Mouse (Mus musculus) stomach, embryonic 15.5 days (tissue): Measurements from ENCODE around the gene Oas1d. TPM values are rescaled to one million over a fixed set of nuclear protein-coding genes. Genes with fewer than 3 reads are reported as not detected.
A peak's percentile ranks its signal among the peaks of the same experiment; 100 is the strongest.
"Not testable (repeated sequence)": the region's sequence is repeated elsewhere in the genome, so short reads cannot be mapped to it uniquely, and the experiment has no call there.

Experiments used
- ATAC-seq: fragments of 200-750 bp; cut with Nextera tagmentation; 2 replicates; pipeline ENCODE4 v1.8.0; 2017; ENCODE audit warnings: low read depth, moderate number of reproducible peaks, moderate TSS enrichment; ENCODE audit not compliant: insufficient read depth, low FRiP score
- H3K27ac ChIP-seq: fragments of 300-500 bp; sonication (generic); 2 replicates; pipeline ENCODE4 v1.5.1; 2015; ENCODE audit warnings: mild to moderate bottlenecking, inconsistent platforms
- H3K27me3 ChIP-seq: fragments of 300-500 bp; sonication (generic); replicated peaks from 2 replicates; pipeline ENCODE4 v1.6.1; 2015; ENCODE audit warnings: inconsistent platforms
- H3K36me3 ChIP-seq: fragments of 300-500 bp; sonication (generic); 2 replicates; pipeline ENCODE4 v1.6.1; 2015; ENCODE audit warnings: inconsistent platforms
- H3K4me1 ChIP-seq: fragments of 300-500 bp; sonication (generic); 2 replicates; pipeline ENCODE4 v1.6.1; 2015; ENCODE audit warnings: inconsistent platforms
- H3K4me2 ChIP-seq: fragments of 300-500 bp; sonication (generic); 2 replicates; pipeline ENCODE4 v1.6.1; 2015; ENCODE audit warnings: mild to moderate bottlenecking, inconsistent platforms
- H3K4me3 ChIP-seq: fragments of 300-500 bp; sonication (generic); replicated peaks from 2 replicates; pipeline ENCODE4 v1.5.1; 2015; ENCODE audit warnings: inconsistent platforms
- H3K9ac ChIP-seq: fragments of 300-500 bp; sonication (generic); 2 replicates; pipeline ENCODE4 v1.6.1; 2015; ENCODE audit warnings: inconsistent platforms
- H3K9me3 ChIP-seq: fragments of 300-500 bp; sonication (generic); 2 replicates; pipeline ENCODE4 v1.6.1; 2016; ENCODE audit warnings: inconsistent platforms
- WGBS: fragments of 180-500 bp; shearing (Covaris S2); methylation state at CpG from one replicate; pipeline ENCODE4 v1.1.7; 2015; 5-methylcytosine and 5-hydroxymethylcytosine counted together
- polyA plus RNA-seq: library from polyadenylated mRNA; unstranded; fragments of >200 nt; fragmentation: Nextera tagmentation; extraction: Ambion mirVana; gene quantifications from 2 replicates; pipeline ENCODE4 v1.2.1, GENCODE M21; 2015

Gene Oas1d
- polyA plus RNA-seq, 1 experiment from 2014 or later = not detected

DNA sequence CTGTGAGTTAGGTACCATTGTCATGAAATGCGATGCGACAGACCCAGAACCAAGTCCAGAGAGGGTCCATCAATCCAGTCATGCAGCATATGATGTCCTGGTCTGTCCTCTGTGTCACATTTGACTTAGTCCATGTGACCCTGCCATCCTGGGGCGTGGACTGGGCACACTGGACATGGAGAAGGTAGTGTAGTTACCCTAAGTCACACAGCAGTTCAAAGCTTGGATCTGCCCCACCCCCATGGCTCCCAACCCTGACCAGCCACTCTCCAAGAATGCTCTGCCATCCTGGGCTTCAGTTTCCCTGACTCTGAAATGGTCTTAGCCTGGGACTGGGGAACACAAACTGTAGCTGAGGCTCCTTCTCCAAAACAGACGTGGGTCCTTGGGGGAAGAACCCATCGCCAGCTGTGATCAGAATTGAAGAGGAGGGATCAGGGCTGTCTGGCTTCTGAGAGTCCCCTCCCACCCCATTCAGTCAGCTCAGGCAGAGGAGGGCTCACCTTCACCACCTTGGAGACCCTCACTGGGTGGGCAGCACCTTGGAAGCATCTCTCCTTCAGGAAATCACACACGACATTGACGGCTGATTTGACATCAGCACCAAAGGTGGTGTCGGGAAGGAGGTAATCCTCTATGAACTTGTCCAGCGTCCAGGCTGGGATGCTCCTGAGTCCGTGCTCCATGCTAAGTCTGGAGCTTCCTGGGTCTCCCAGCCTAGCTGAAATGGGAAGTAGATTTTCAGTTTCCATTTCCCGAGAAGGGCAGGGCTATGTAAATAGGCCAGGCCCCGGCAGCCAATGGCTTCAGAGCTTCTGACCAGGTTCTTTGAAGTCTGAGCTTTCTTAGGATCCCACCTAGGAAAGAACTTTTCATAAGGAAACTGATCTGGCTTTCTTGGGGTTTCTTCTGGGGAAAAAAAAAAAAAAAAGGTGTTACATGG is 7.3 kb upstream of the Oas1d start, which contains the start of gene Oas1a:
TSS of gene Oas1a (minus strand) at position 731 of the 943 bp plus-strand sequence.
- H3K36me3 ChIP-seq, H3K4me1 ChIP-seq, H3K9me3 ChIP-seq, H3K4me3 ChIP-seq, H3K27ac ChIP-seq, H3K27me3 ChIP-seq, H3K9ac ChIP-seq: not testable (repeated sequence)
- WGBS = 36% methylated on average over 9 of the region's 12 CpGs
- peak; percentile 43; the same call in 1 of the 2 replicates for ATAC-seq
- 0 out of 2 replicates have a peak within 1 kb of the TSS, but pooled peaks have one; percentile 23 for H3K4me2 ChIP-seq

DNA sequence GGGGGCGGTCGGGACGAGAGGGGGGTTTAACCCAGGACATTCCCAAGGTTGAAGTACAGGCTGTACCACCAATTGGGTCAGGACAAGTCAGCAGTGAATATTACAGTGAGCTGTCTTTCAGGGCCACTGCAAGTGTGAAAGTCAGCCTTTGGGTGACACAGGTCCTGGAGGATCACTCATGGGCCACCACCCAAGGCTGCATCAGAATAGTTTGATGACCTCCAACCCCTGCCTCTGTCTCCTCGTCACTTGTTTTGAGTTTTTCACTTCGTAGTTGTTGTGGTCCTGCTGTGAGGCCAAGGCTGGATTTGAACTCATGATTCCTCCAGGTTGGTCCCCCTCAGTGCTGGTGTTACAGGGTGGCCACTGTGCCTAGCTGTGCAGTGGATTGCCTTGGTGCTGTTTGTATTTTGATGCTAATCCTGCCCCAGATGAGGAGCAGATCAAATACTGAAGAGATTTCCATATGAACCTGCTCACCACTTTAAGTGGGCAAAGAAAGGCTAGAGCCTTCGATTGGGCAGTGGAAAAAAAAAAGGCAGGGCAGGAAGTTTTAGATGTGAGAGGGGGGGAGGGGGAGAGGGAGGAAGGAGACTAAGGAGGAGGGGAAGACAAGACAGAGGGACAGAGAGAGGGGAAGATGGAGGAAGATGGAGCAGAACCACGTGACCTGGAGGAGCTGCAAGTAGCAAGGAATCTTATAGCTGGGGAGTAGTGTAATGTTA is 6.0 kb upstream of the Oas1d start:
- H3K4me1 ChIP-seq = no peaks in the 10 kb centered on the region
- H3K9ac ChIP-seq = no peak overlapping the region
- 46% methylated on average over 7 of the region's 7 CpGs for WGBS
- H3K4me2 ChIP-seq = no peak overlapping the region
- H3K36me3 ChIP-seq = no peaks in the 10 kb centered on the region
- H3K4me3 ChIP-seq = no peak overlapping the region
- H3K27me3 ChIP-seq = no peaks in the 10 kb centered on the region
- H3K27ac ChIP-seq = no peak overlapping the region
- ATAC-seq = no peak
- H3K9me3 ChIP-seq = no peaks in the 10 kb centered on the region

DNA sequence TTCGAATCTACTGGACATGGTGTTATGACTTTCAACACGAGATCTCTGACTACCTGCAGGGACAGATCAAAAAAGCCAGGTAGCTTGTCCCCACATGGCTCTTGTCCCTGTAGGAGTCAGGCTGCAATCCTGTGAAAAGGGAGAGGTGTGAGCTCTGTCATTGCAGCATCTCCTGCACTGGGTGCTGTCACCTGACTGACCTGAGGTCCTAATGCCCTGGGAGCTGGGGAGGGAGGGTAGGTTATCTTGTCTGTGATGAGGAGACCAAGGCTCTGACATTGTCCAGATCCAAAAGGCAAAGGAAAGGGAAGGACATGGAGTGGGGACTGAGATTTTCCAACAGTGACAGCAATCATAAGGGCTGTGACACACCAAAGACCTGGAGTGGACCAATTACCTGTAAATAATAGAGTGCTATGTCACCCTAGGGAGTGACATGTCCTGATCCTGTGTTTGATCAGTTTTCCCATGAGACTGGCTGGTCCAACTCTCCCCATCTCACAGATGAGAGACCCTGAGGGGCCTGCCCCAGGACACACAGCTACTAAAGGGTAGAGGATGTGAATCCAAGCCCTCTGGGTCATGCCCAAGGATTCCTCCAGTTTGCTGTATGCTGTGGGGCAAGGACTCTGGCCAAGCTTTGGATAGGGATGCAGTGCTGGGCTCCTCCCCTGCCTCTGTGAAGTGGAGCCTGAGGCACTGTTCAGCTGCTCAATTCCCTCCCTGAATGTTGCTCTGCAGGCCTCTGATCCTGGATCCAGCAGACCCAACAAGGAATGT is 5.0 kb downstream of the Oas1d start:
- H3K4me2 ChIP-seq, H3K9ac ChIP-seq, H3K27ac ChIP-seq, H3K4me3 ChIP-seq, H3K4me1 ChIP-seq, H3K36me3 ChIP-seq, ATAC-seq, H3K27me3 ChIP-seq, H3K9me3 ChIP-seq: not testable (repeated sequence)
- WGBS = 62% methylated on average over 2 of the region's 2 CpGs

DNA sequence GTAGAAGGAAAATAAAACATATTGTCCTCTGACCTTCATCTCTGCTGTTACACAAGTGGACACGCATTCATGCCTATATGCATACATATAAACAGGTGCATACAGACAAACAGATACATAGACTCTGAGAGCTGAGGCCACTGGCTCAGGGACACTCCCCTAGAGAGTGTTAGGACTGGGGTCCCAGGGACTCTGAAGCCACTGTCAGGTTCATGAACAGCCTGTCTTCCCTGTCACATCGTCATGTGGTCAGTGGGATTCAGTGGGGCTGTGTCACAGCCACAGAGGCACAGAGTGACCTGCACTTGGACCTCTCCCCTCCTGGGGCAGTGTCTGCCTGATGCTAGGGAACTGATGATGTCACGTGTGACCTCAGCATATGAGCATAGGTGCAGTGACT is 6.0 kb downstream of the Oas1d start:
- no peak overlapping the region for H3K27ac ChIP-seq
- H3K4me2 ChIP-seq = no peak overlapping the region
- no peak for ATAC-seq
- no peaks in the 10 kb centered on the region for H3K27me3 ChIP-seq
- 83% methylated on average over 3 of the region's 3 CpGs for WGBS
- H3K36me3 ChIP-seq = no peaks in the 10 kb centered on the region
- H3K9ac ChIP-seq = no peak overlapping the region
- no peak overlapping the region for H3K4me3 ChIP-seq
- no peaks in the 10 kb centered on the region for H3K4me1 ChIP-seq
- no peaks in the 10 kb centered on the region for H3K9me3 ChIP-seq

DNA sequence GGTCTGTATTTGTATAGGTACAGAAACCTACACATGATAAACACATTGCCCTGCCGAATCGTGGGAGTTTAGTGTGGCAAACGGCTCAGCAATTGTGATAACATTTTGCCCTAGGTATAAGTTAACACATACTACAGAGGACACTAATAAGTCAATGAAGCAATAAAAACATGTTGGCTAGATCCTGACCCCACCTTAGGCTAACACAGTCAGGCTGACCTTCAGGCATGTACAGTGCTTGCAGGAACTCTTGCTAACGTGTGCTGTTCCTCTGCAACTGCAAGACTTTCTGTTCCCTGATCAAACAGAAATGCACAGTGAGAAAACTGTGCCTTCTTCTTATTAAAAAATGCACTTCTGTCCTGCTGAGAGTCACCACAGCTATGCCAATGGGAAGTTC is 9.6 kb downstream of the Oas1d start:
- no peak overlapping the region for H3K27ac ChIP-seq
- no peaks in the 10 kb centered on the region for H3K9me3 ChIP-seq
- no peak overlapping the region for H3K4me3 ChIP-seq
- H3K4me1 ChIP-seq = no peaks in the 10 kb centered on the region
- no peak overlapping the region for H3K4me2 ChIP-seq
- 53% methylated on average over 4 of the region's 4 CpGs for WGBS
- H3K9ac ChIP-seq = no peak overlapping the region
- ATAC-seq = no peak
- no peaks in the 10 kb centered on the region for H3K27me3 ChIP-seq
- no peaks in the 10 kb centered on the region for H3K36me3 ChIP-seq

DNA sequence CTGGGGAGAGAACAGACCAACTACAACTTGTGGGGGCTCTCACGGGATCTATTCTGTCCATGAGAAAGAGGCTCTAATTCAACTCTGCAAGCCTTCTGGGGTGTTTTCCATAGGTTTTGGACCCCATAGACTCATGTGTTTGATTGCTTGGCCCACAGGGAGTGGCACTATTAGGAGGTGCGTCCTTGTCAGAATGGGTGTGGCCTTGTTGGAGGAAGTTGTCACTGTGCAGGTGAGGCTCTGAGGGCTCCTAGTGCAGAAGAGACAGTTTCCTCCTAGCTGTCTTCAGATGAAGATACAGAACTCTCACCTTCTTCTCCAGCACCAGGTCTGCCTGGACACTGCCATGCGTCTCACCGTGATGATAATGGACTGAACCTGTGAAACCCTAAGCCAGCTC is 10.2 kb downstream of the Oas1d start:
- H3K36me3 ChIP-seq, H3K4me2 ChIP-seq, ATAC-seq, H3K4me1 ChIP-seq, H3K27me3 ChIP-seq, H3K9me3 ChIP-seq, H3K4me3 ChIP-seq, H3K27ac ChIP-seq, H3K9ac ChIP-seq: not testable (repeated sequence)
- 74% methylated on average over 4 of the region's 4 CpGs for WGBS

DNA sequence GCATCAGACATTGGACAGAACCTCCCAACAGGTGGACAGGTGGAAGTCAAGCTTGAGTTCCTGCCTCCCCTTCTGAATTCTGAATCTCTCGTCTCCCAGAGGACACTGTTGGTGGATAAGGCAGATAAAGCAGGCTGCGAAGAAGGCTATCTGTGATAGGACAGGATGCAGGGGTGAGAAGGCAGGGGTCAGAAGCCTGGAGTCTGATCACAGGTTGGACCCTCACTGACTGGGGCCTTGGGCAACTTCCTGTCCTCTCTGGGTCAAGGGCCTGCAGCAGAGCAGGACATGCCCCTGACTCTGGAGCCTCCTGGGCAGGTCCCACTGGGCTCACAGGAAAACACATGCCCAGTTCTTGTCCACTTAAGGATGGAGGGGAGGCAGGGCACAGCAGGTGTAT is 12.0 kb downstream of the Oas1d start:
- H3K4me3 ChIP-seq, H3K27me3 ChIP-seq, H3K9ac ChIP-seq, H3K9me3 ChIP-seq, H3K36me3 ChIP-seq, H3K4me2 ChIP-seq, H3K27ac ChIP-seq, H3K4me1 ChIP-seq, ATAC-seq: not testable (repeated sequence)
- WGBS = 58% methylated on average over 2 of the region's 2 CpGs

DNA sequence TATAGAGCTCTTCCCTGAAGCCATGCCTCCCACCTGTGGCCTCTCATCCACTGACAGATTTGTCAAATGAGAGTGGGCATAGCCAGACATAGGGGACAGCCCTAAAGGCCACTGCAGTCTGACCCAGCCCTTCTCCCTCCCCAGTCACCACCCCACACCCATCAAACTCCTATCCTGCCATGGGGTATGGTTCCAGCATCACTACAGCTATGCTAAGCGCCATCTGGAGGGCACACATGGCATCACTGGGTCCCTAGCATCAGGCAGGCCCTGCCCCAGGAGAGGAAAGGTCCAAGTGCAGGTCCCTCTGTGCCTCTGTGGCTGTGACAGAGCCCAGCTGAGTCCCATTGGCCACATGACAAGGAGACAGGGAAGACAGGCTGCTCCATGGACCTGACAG is 12.7 kb downstream of the Oas1d start:
- H3K9ac ChIP-seq = no peak overlapping the region
- no peaks in the 10 kb centered on the region for H3K4me1 ChIP-seq
- H3K4me2 ChIP-seq = no peak overlapping the region
- no peaks in the 10 kb centered on the region for H3K36me3 ChIP-seq
- H3K27ac ChIP-seq = no peak overlapping the region
- H3K4me3 ChIP-seq = no peak overlapping the region
- WGBS = 9% methylated on average over 1 of the region's 1 CpGs
- no peaks in the 10 kb centered on the region for H3K9me3 ChIP-seq
- H3K27me3 ChIP-seq = no peaks in the 10 kb centered on the region
- no peak for ATAC-seq

DNA sequence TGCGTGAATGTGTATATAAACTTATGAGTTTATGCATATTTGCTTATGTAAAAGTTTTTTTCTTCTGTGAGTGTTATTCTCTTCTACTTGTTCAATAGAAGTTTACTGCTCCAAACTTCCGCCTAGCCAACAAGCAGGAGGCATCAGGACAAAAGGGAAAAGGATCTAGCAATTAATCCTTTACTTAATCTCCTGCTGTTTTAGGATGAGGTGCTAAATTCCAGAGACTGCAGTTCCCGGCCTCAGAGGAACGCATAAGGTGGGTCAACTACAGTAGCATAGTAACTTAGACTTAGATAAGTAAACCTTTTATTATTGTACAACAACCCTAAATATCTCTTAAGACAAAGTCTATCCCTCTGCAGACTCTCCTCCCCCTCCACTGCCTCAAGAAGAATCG is 19.6 kb downstream of the Oas1d start:
- H3K9me3 ChIP-seq = no peaks in the 10 kb centered on the region
- H3K27ac ChIP-seq = no peak overlapping the region
- WGBS = 23% methylated on average over 5 of the region's 5 CpGs
- no peaks in the 10 kb centered on the region for H3K36me3 ChIP-seq
- ATAC-seq = no peak
- H3K4me2 ChIP-seq = no peak overlapping the region
- H3K9ac ChIP-seq = no peak overlapping the region
- H3K4me1 ChIP-seq = no peaks in the 10 kb centered on the region
- no peaks in the 10 kb centered on the region for H3K27me3 ChIP-seq
- no peak overlapping the region for H3K4me3 ChIP-seq

DNA sequence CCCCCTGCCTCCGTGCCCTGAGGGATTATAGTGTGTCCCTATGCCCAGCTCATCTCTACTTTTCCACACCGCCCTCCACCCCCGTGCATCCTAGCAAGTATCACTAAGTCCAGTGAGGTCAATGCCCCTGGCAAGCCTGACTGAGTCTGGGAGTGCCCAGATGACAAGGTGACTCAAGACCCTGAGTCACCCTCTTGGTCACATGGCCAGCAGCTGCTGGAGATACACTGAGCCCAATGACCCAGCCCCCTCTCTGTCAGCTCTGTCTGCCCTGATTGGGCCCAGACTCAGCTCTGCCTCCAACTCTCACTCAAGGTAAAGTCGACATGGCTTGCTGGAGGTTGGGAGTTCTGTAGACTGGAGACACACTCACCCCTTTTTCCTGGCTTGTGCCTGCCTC is 23.5 kb downstream of the Oas1d start:
- WGBS = 68% methylated on average over 4 of the region's 4 CpGs
- Histone ChIP-seq H3K27ac (no peak overlapping the region), H3K36me3 (no peaks in the 10 kb centered on the region), H3K9ac (no peak overlapping the region), H3K4me2 (no peak overlapping the region), H3K4me3 (no peak overlapping the region), H3K9me3 (no peaks in the 10 kb centered on the region), H3K4me1 (no peaks in the 10 kb centered on the region), H3K27me3 (no peaks in the 10 kb centered on the region)
- no peak for ATAC-seq

DNA sequence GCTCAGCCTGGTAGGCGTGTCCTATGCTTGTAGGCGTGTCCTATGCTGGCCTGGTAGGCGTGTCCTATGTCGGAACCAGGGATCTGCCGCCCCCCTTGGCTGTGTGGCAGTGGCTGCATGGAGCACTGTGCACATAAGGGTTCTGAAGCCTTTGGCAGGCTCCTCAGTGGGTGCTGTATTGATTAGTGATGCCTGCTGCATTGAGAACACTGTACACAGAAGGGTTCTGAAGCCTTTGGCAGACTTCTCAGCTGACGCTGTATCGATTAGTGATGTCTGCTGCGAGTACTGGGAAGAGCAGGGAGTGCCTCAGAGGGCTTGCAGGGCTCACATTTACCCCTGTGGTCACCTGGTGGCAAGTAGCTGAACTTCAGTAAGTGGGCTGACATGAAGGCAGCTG is 24.2 kb downstream of the Oas1d start:
- WGBS = 44% methylated on average over 8 of the region's 8 CpGs
- Histone ChIP-seq H3K27me3 (no peaks in the 10 kb centered on the region), H3K9ac (no peak overlapping the region), H3K9me3 (no peaks in the 10 kb centered on the region), H3K4me2 (no peak overlapping the region), H3K36me3 (no peaks in the 10 kb centered on the region), H3K4me1 (no peaks in the 10 kb centered on the region), H3K4me3 (no peak overlapping the region), H3K27ac (no peak overlapping the region)
- ATAC-seq = no peak

DNA sequence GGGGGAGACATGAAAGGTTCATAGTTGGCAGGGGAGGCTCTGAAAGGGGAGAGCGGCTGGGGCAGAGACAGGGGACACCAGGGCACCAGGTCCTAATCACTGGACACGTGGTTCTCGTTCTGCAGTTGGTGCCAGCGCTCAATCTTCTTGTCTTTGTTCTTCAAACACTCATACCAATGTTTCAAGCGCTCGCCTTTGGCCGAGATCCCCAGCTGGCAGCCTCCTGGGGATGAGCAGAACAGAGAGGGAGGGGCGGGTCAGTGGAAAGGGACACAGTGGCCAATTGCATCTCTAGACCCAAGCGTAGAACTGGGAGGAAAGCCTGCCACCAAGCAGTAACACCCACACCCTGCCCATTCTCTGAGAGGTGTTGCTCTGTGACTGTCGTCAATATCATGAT is 27.7 kb downstream of the Oas1d start:
- Histone ChIP-seq H3K4me3 (no peak overlapping the region), H3K9ac (no peak overlapping the region), H3K4me2 (no peak overlapping the region), H3K27ac (no peak overlapping the region), H3K27me3 (no peaks in the 10 kb centered on the region), H3K4me1 (no peaks in the 10 kb centered on the region), H3K9me3 (no peaks in the 10 kb centered on the region), H3K36me3 (no peaks in the 10 kb centered on the region)
- ATAC-seq = no peak
- WGBS = 66% methylated on average over 10 of the region's 10 CpGs
